Mouse (Mus musculus) forebrain, embryonic 16.5 days (tissue): ENCODE results near the gene Gm29609. TPM values are rescaled to one million over a fixed set of nuclear protein-coding genes. Genes with fewer than 3 reads are reported as not detected.

Experiments used
- ATAC-seq: fragments of 200-750 bp; cut with Nextera tagmentation; 2 replicates; pipeline ENCODE4 v1.8.0; 2017; ENCODE audit warnings: mild to moderate bottlenecking, moderate library complexity
- H3K27ac ChIP-seq: fragments of 300-500 bp; sonication (generic); 2 replicates; pipeline ENCODE4 v1.5.1; 2014; ENCODE audit warnings: low read length, control low read depth
- H3K27me3 ChIP-seq: fragments of 300-500 bp; sonication (generic); replicated peaks from 2 replicates; pipeline ENCODE4 v1.6.1; 2014; ENCODE audit warnings: low read length; ENCODE audit not compliant: control insufficient read depth, insufficient read depth
- H3K36me3 ChIP-seq: fragments of 300-500 bp; sonication (generic); 2 replicates; pipeline ENCODE4 v1.6.1; 2014; ENCODE audit not compliant: control insufficient read depth, insufficient read depth
- H3K4me1 ChIP-seq: fragments of 300-500 bp; sonication (generic); replicated peaks from 2 replicates; pipeline ENCODE4 v1.6.1; 2014; ENCODE audit warnings: low read length; ENCODE audit not compliant: control insufficient read depth, insufficient read depth
- H3K4me2 ChIP-seq: fragments of 300-500 bp; sonication (generic); 2 replicates; pipeline ENCODE4 v1.6.1; 2014; ENCODE audit warnings: mild to moderate bottlenecking, low read length, control low read depth
- H3K4me3 ChIP-seq: fragments of 300-500 bp; sonication (generic); replicated peaks from 2 replicates; pipeline ENCODE4 v1.5.1; 2014; ENCODE audit warnings: mild to moderate bottlenecking, low read length, control low read depth
- H3K9ac ChIP-seq: fragments of 300-500 bp; sonication (generic); replicated peaks from 2 replicates; pipeline ENCODE4 v1.6.1; 2014; ENCODE audit warnings: low read depth, low read length, control low read depth
- H3K9me3 ChIP-seq: fragments of 300-500 bp; sonication (generic); 2 replicates; pipeline ENCODE4 v1.6.1; 2016; ENCODE audit warnings: low read length; ENCODE audit not compliant: control insufficient read depth
- WGBS: fragments of 180-500 bp; shearing (Covaris S2); extraction: QIAGEN DNeasy Blood & Tissue Kit; methylation state at CpG from one replicate; pipeline ENCODE4 v1.1.7; 2014; 5-methylcytosine and 5-hydroxymethylcytosine counted together
- polyA plus RNA-seq: library from polyadenylated mRNA; unstranded; fragments of >200 nt; fragmentation: Nextera tagmentation; extraction: Ambion mirVana; gene quantifications from 2 replicates; pipeline ENCODE4 v1.2.1, GENCODE M21; 2015

The Gm29609 gene
- polyA plus RNA-seq, 1 experiment from 2014 or later = 2.5 TPM

DNA sequence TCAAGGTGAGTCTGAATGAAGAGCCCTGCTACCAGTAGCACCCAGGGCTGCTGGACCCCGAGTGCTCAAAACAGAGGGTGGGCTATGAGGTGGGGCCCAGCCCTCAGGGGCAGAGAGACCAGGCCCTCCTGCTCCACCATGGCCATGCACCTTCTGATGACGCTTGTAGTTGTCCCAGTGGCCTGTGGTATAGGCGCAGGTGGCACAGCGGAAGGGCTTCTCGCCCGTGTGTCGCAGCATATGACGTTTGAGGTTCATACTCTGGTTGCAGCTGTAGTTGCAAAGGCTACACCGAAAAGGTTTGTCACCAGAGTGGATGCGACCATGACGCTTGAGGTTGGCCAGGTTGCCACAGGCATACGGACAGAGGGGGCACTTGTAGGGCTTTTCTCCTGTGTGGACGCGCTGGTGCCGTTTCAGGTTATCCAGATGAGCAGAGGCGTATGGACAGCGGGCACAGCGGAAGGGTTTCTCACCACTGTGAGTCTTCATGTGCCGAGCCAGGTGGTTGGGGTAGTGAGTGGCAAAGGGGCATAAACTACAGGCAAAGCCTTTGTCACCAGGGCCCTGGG, 19.7 kb upstream of the Gm29609 start:
- H3K9me3 ChIP-seq = peaks cover 3% of the 10 kb centered on the region
- no peak overlapping the region for H3K9ac ChIP-seq
- H3K4me1 ChIP-seq = peaks cover 18% of the 10 kb centered on the region
- ATAC-seq = no peak
- H3K36me3 ChIP-seq = peaks cover 55% of the 10 kb centered on the region
- no peak overlapping the region for H3K4me2 ChIP-seq
- H3K27ac ChIP-seq = no peak overlapping the region
- H3K4me3 ChIP-seq = no peak overlapping the region
- 94% methylated on average over 19 of the region's 19 CpGs for WGBS
- no peaks in the 10 kb centered on the region for H3K27me3 ChIP-seq

DNA sequence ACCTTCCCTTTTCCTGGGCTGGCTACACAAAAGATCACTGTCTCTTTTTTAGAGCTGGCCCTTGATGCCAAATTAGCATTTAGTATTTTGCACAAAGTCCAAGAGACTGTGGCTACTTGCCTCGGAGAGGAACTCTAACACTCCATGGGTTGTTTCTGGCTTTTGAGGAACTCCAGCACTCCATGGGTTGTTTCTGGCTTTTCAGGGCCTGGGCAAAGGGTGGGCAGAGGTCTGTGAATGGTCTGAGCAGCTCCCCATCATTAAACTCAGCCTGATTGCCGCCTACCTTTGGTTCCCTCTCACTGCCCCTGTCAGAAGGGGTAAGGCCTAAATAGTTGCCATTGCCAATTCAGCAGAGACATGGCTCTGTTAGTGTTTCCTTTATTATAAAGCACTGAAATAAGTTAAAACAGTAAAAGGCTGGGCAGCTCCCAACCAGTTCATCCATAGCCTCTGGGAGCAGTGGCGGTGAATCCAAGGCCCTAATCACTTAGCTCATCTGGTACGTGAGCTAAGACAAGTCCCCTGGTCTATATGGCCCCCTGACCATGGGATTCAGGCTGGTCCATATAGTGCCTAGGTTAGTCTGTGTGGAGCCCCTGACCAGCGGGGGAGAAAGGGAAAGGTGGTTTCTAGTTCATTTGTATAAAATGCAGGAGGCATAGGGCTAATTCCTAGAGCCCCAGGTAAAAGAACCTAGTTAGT, 19.1 kb upstream of the Gm29609 start:
- WGBS = 87% methylated on average over 5 of the region's 5 CpGs
- no peak for ATAC-seq
- Histone ChIP-seq H3K9ac (no peak overlapping the region), H3K9me3 (peaks cover 3% of the 10 kb centered on the region), H3K4me3 (no peak overlapping the region), H3K36me3 (peaks cover 53% of the 10 kb centered on the region), H3K27ac (no peak overlapping the region), H3K27me3 (no peaks in the 10 kb centered on the region), H3K4me1 (peaks cover 24% of the 10 kb centered on the region), H3K4me2 (no peak overlapping the region)

DNA sequence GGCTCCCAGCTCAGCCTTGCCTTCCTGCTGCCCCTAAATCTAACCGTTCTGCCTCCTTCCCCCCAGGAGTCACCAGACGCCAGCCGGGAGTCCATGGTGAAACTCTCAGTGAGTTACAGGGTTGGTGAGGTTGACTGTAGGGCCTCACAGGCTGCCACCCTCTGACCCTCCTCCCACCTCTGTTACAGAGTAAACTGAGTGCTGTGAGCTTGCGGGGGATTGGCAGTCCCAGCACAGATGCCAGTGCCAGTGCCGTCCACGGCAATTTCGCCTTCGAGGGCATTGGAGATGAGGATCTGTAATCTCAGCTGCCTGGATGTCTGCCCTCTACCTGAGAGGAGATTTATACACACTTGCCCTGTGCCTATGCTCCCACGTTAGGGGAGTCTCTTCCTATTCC, 18.5 kb upstream of the Gm29609 start:
- no peaks in the 10 kb centered on the region for H3K27me3 ChIP-seq
- H3K4me3 ChIP-seq = no peak overlapping the region
- H3K9ac ChIP-seq = no peak overlapping the region
- peaks cover 26% of the 10 kb centered on the region for H3K4me1 ChIP-seq
- peaks cover 3% of the 10 kb centered on the region for H3K9me3 ChIP-seq
- H3K27ac ChIP-seq = no peak overlapping the region
- no peak overlapping the region for H3K4me2 ChIP-seq
- no peak for ATAC-seq
- peaks cover 50% of the 10 kb centered on the region for H3K36me3 ChIP-seq
- 89% methylated on average over 9 of the region's 9 CpGs for WGBS

DNA sequence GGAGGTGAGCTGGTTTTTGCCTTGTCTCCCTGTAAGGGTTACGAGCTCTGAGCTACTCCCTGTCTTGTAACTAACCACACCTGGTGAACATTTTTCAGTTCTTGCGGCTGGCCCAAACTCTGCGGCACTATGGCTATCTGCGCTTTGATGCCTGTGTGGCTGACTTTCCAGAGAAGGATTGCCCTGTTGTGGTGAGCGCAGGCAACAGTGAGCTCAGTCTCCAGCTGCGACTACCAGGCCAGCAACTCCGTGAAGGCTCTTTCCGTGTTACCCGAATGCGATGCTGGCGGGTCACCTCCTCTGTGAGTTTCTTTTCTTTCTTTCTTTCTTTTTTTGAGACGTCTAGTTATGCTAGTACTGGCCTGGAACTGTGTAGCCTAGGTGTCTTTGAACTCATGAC, 17.4 kb upstream of the Gm29609 start:
- H3K4me3 ChIP-seq = no peak overlapping the region
- H3K27ac ChIP-seq = no peak overlapping the region
- H3K9me3 ChIP-seq = peaks cover 3% of the 10 kb centered on the region
- H3K36me3 ChIP-seq = peaks cover 49% of the 10 kb centered on the region
- no peaks in the 10 kb centered on the region for H3K27me3 ChIP-seq
- no peak overlapping the region for H3K4me2 ChIP-seq
- no peak overlapping the region for H3K9ac ChIP-seq
- ATAC-seq = no peak
- H3K4me1 ChIP-seq = peaks cover 24% of the 10 kb centered on the region
- WGBS = 94% methylated on average over 12 of the region's 12 CpGs

DNA sequence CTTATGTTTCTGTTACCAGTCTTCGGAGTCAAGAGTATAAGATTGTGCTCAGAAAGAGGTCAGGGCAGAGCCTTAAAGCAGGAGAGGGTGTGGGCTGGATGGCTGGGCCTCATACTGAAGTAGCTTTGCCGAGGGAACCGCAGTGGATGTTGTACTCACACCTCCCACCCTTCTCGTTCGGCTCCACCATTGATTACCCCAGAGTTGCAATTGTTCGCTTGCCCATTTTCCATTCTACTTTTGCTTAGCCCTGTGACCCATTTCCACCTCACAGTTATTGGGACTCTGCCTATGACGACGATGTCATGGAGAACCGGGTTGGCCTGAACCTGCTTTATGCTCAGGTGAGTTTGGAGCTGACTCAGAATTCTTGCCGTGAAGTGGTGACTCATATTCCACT, 16.5 kb upstream of the Gm29609 start:
- no peak overlapping the region for H3K9ac ChIP-seq
- peaks cover 49% of the 10 kb centered on the region for H3K36me3 ChIP-seq
- H3K4me3 ChIP-seq = no peak overlapping the region
- 94% methylated on average over 10 of the region's 10 CpGs for WGBS
- no peak overlapping the region for H3K4me2 ChIP-seq
- H3K27ac ChIP-seq = no peak overlapping the region
- H3K4me1 ChIP-seq = peaks cover 25% of the 10 kb centered on the region
- no peaks in the 10 kb centered on the region for H3K27me3 ChIP-seq
- ATAC-seq = no peak
- peaks cover 3% of the 10 kb centered on the region for H3K9me3 ChIP-seq

DNA sequence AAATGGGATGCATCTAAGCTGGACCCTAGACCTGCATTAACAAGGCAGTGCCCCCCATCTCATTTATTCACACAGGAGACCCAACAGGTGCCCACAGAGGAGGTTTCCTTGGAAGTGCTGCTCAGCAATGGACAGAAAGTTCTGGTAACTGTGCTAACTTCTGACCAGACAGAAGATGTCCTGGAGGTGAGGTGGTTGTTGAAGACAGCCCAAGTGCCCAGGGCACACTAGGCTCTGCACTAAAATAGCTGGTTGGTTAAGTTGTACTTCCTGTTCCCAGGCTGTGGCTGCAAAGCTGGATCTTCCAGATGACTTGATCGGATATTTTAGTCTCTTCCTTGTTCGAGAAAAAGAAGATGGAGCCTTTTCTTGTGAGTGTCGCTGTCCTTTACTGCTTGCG, 16.0 kb upstream of the Gm29609 start:
- ATAC-seq = no peak
- WGBS = 97% methylated on average over 4 of the region's 4 CpGs
- Histone ChIP-seq H3K27me3 (no peaks in the 10 kb centered on the region), H3K27ac (no peak overlapping the region), H3K36me3 (peaks cover 49% of the 10 kb centered on the region), H3K4me3 (no peak overlapping the region), H3K9me3 (peaks cover 3% of the 10 kb centered on the region), H3K4me1 (peaks cover 22% of the 10 kb centered on the region), H3K4me2 (no peak overlapping the region), H3K9ac (no peak overlapping the region)

DNA sequence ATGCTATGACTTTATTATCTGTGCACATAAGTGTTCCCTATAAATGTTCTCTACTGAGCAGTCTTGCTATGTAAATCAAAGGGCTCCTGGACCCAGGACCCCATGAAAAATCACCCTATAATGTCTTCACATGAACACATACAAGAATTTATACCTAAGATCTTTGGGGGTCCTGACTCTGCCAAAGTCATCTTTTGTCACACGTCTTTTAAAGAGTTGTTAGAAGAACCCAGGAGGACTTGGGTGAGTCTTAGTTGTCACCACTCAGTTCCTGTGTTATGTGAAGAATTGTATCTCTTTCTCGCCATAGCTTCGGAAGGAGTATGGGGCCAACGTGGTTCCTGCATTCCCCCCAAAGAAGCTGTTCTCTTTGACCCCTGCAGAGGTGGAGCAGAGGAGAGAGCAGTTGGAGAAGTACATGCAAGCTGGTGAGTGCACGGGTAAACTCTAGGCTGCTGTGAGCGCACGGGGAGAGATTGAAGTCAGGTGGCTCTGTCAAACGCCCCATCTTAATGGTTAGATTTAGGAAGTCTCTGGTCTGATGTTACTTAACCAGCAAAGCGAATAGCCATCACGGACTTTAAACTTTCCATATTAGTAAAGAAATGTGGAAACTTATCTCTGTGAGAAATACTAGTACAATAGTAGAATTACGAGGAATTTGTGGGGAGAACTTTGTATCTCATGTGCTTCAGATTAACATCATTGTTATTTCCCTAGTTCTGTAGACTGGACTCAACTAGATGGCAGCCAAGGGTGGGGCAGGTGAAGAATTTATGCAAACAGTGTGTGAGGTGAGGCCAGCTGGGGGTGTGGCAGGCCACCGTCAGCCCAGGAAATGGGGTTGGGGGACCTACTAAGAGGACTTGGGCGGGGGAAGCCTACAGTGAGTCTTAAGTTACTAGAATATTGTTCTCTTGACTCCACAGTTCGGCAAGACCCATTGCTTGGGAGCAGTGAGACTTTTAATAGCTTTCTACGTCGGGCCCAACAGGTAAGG, 15.1 kb upstream of the Gm29609 start:
- no peaks in the 10 kb centered on the region for H3K27me3 ChIP-seq
- ATAC-seq = no peak
- H3K4me2 ChIP-seq = no peak overlapping the region; the same call in 1 of the 2 replicates
- no peak overlapping the region for H3K27ac ChIP-seq
- H3K9ac ChIP-seq = no peak overlapping the region
- H3K9me3 ChIP-seq = no peaks in the 10 kb centered on the region
- H3K36me3 ChIP-seq = peaks cover 51% of the 10 kb centered on the region
- peaks cover 17% of the 10 kb centered on the region for H3K4me1 ChIP-seq
- 93% methylated on average over 16 of the region's 16 CpGs for WGBS
- H3K4me3 ChIP-seq = no peak overlapping the region

DNA sequence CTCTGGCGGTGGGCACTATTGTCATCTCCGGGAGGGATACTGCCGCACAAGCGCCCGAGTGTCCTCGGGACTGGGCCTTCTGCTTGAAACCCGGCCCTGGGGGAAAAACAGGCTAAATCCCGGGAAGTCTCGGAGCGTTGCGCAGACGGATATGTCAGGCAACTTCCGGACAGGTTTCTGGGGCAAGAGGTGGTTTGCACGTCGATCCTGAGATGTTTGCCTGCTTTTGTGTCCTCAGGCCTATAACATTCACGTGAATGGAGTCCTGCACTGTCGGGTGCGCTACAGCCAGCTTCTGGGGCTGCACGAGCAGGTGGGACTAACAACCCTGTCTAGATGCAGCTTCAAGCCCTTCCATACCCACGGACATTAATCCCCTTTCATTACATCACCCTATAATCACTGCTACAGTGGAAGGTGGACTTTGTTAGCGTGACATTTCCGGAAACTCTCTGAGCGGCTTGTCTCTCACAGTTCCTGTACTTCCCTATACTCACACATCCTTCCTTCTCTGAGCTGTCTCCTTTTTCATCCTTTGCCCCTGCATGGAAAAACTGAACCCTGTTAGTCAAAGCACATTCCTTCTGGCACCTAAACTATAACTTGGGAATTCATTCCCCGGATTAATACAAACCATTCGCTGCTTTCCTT, 14.0 kb upstream of the Gm29609 start:
- peak overlapping the region; percentile 92 for H3K4me2 ChIP-seq
- no peaks in the 10 kb centered on the region for H3K27me3 ChIP-seq
- H3K4me3 ChIP-seq = peak overlapping the region; percentile 95
- H3K4me1 ChIP-seq = peaks cover 17% of the 10 kb centered on the region
- H3K9me3 ChIP-seq = no peaks in the 10 kb centered on the region
- H3K9ac ChIP-seq = peak overlapping the region; percentile 91
- 13% methylated on average over 25 of the region's 25 CpGs for WGBS
- peaks cover 44% of the 10 kb centered on the region for H3K36me3 ChIP-seq
- H3K27ac ChIP-seq = peak overlapping the region; percentile 87
- no peak for ATAC-seq
